In genomic region chr12:27341871-27342690, GRCm38 (mm10) we compare ENCODE assay signal across 9 mouse cellular contexts. TPM values are rescaled to one million over a fixed set of nuclear protein-coding genes. Genes with fewer than 3 reads are reported as not detected.
DNase-seq lines count a peak whose midpoint lies in the region; ATAC-seq and TF ChIP-seq lines count a peak whose summit lies in the region.
"Had no signal": no experiment of that assay in that cellular context is flagged by ENCODE, and none has a peak within 500 bp of the region (broad histone marks: within the 10 kb centered on the region; RNA-seq: fewer than 3 reads in every experiment).

Sox11 (minus strand) TSS chr12:27342574.

- ATAC-seq in embryonic facial prominence, embryonic 15.5 days (ENCODE audit: insufficient number of reproducible peaks, low FRiP score, low TSS enrichment, low read depth), result peak; percentile 41
- peak; percentile 16 for ATAC-seq in lung, postnatal 0 days
- peak; percentile 19 for ATAC-seq in stomach, embryonic 14.5 days (ENCODE audit: insufficient number of reproducible peaks, insufficient read depth, low FRiP score, low read depth)
- ATAC-seq in CD4-positive, CD25-positive, alpha-beta regulatory T cell, adult 4 months, result no peak

- H3K36me3 ChIP-seq in embryonic facial prominence, embryonic 15.5 days, result no peaks in the 10 kb centered on the region
- H3K36me3 ChIP-seq in lung, postnatal 0 days (ENCODE audit: insufficient read depth, low read length), result no peaks in the 10 kb centered on the region
- H3K36me3 ChIP-seq in stomach, embryonic 14.5 days (ENCODE audit: control insufficient read depth, insufficient read depth, low read length), result no peaks in the 10 kb centered on the region

- H3K9ac ChIP-seq in embryonic facial prominence, embryonic 15.5 days, result peak within 1 kb of the TSS; percentile 72
- peak within 1 kb of the TSS; percentile 41 for H3K9ac ChIP-seq in lung, postnatal 0 days (replicated peaks; ENCODE audit: low read depth)
- peak within 1 kb of the TSS; percentile 76 for H3K9ac ChIP-seq in stomach, embryonic 14.5 days (replicated peaks; ENCODE audit: low read depth, low read length)

- peak within 1 kb of the TSS; percentile 82 for H3K4me3 ChIP-seq in embryonic facial prominence, embryonic 15.5 days (replicated peaks)
- peak within 1 kb of the TSS; percentile 67 for H3K4me3 ChIP-seq in lung, postnatal 0 days (ENCODE audit: low read depth, low read length)
- H3K4me3 ChIP-seq in stomach, embryonic 14.5 days (ENCODE audit: low read depth, low read length), result peak within 1 kb of the TSS; percentile 97

- peak within 1 kb of the TSS; percentile 78 for H3K4me2 ChIP-seq in embryonic facial prominence, embryonic 15.5 days (replicated peaks)
- H3K4me2 ChIP-seq in lung, postnatal 0 days (replicated peaks; ENCODE audit: low read depth, low read length), result peak within 1 kb of the TSS; percentile 96
- H3K4me2 ChIP-seq in stomach, embryonic 14.5 days (replicated peaks; ENCODE audit: low read depth, low read length), result peak within 1 kb of the TSS; percentile 67

- peak within 1 kb of the TSS; percentile 97 for H3K27ac ChIP-seq in embryonic facial prominence, embryonic 15.5 days (replicated peaks)
- peak within 1 kb of the TSS; percentile 47 for H3K27ac ChIP-seq in lung, postnatal 0 days (ENCODE audit: low read length)
- H3K27ac ChIP-seq in stomach, embryonic 14.5 days (ENCODE audit: low read length), result peak within 1 kb of the TSS; percentile 96

- no peak for TF ChIP-seq CTCF in lung, postnatal 0 days (IDR thresholded peaks at IDR 0.05)

- peak; percentile 15 to 62 for DNase-seq in left cerebral cortex, adult 18-20 months (ENCODE audit: low spot score in 2 of 2)
- DNase-seq in left cerebral cortex, adult 11 months (ENCODE audit: low spot score), result no peak
- DNase-seq in heart, postnatal 14 days, result peak; percentile 33 to 45
- DNase-seq in layer of hippocampus, postnatal 10 days (ENCODE audit: low spot score in 2 of 2), result peak in 1 of 2 experiments; percentile 60
- peak; percentile 37 for DNase-seq in lung, postnatal 0 days (ENCODE audit: low spot score)

- H3K9me3 ChIP-seq in embryonic facial prominence, embryonic 15.5 days (replicated peaks), result no peaks in the 10 kb centered on the region
- H3K9me3 ChIP-seq in lung, postnatal 0 days (ENCODE audit: low read length), result no peaks in the 10 kb centered on the region
- H3K9me3 ChIP-seq in stomach, embryonic 14.5 days (ENCODE audit: control insufficient read depth, low read depth, low read length), result no peaks in the 10 kb centered on the region

- TF ChIP-seq EP300 in lung, postnatal 0 days (IDR thresholded peaks at IDR 0.05), result no peak

- 0 out of 2 replicates have a peak, but pooled peaks cover 8% of the 10 kb centered on the region for H3K4me1 ChIP-seq in embryonic facial prominence, embryonic 15.5 days
- H3K4me1 ChIP-seq in lung, postnatal 0 days (ENCODE audit: insufficient read depth, low read depth, low read length), result no peaks in the 10 kb centered on the region
- peaks cover 9% of the 10 kb centered on the region; the same call in 1 of the 2 replicates for H3K4me1 ChIP-seq in stomach, embryonic 14.5 days (ENCODE audit: control insufficient read depth, insufficient read depth, low read length)

- under 1% methylated on average over 82 of the region's 95 CpGs for WGBS in embryonic facial prominence, embryonic 15.5 days
- WGBS in lung, postnatal 0 days, result under 1% methylated on average over 79 of the region's 95 CpGs
- under 1% methylated on average over 88 of the region's 95 CpGs for WGBS in stomach, embryonic 14.5 days

- intact Hi-C loops in heart, postnatal 14 days (cut with DNase I), result loop anchor here (10.0 kb wide), 3 partner anchors 263 to 1093 kb away; no protein-coding TSS in a partner anchor

- no peaks in the 10 kb centered on the region for H3K27me3 ChIP-seq in embryonic facial prominence, embryonic 15.5 days
- no peaks in the 10 kb centered on the region for H3K27me3 ChIP-seq in lung, postnatal 0 days (replicated peaks; ENCODE audit: insufficient read depth, low read length)
- H3K27me3 ChIP-seq in stomach, embryonic 14.5 days (ENCODE audit: control insufficient read depth, insufficient read depth, low read length), result no peaks in the 10 kb centered on the region

RNA-seq across cellular contexts. Expression of gene Sox11, which starts in this region (rescaled TPM):
- 10 to 100 TPM; 12.0 to 14.4 TPM for total RNA-seq in left cerebral cortex, adult 18-20 months (2021)
- polyA plus RNA-seq in embryonic facial prominence, embryonic 15.5 days (2015; fragmentation: Nextera tagmentation; extraction: Ambion mirVana), result 67.4 and 75.0 TPM in 2 replicates
- under 1 TPM; 0.57 to 0.76 TPM for total RNA-seq in heart, postnatal 14 days (2021)
- 10 to 100 TPM; 68.2 to 72.6 TPM for total RNA-seq in layer of hippocampus, postnatal 10 days (2021)
- polyA plus RNA-seq in lung, postnatal 0 days (2015; fragmentation: Nextera tagmentation; extraction: Ambion mirVana), result 9.2 and 11.3 TPM in 2 replicates
- 68.5 and 73.8 TPM in 2 replicates for polyA plus RNA-seq in stomach, embryonic 14.5 days (2014; fragmentation: Nextera tagmentation; extraction: Ambion mirVana)
- under 1 TPM in 1 of 2 experiments, not detected in 1; 0.11 TPM for polyA plus RNA-seq in CD4-positive, CD25-positive, alpha-beta regulatory T cell, adult 4 months (2017; shearing (Covaris generic))
- total RNA-seq: neutrophil, adult 5-6 weeks had no signal

Comparison
In these comparisons a context has a peak if more than half of its experiments do, and no peak if none do; other contexts are left out.
1. RNA of gene Sox11 (total RNA-seq): 68.2 to 72.6 TPM in layer of hippocampus, postnatal 10 days and 12.0 to 14.4 TPM in left cerebral cortex, adult 18-20 months; 0.57 to 0.76 TPM in heart, postnatal 14 days; every median in the first group is over 4 times any median in the second.
2. RNA of gene Sox11 (total RNA-seq): 68.2 to 72.6 TPM in layer of hippocampus, postnatal 10 days; 12.0 to 14.4 TPM in left cerebral cortex, adult 18-20 months; every median in the first group is over 4 times any median in the second.
3. Peak in DNase-seq in heart, postnatal 14 days; RNA of the gene not detected or under 1 TPM.
4. H3K27ac ChIP-seq: peak in every context shown above with its lines; median percentile 97 in embryonic facial prominence, embryonic 15.5 days; 96 in stomach, embryonic 14.5 days; 47 in lung, postnatal 0 days.
5. Peak in every context shown above with its lines, with median percentiles within 50 percentile points of each other: H3K4me2 ChIP-seq, H3K4me3 ChIP-seq and H3K9ac ChIP-seq.